Mouse (Mus musculus): ENCODE results near the gene Arl8a.

DNA sequence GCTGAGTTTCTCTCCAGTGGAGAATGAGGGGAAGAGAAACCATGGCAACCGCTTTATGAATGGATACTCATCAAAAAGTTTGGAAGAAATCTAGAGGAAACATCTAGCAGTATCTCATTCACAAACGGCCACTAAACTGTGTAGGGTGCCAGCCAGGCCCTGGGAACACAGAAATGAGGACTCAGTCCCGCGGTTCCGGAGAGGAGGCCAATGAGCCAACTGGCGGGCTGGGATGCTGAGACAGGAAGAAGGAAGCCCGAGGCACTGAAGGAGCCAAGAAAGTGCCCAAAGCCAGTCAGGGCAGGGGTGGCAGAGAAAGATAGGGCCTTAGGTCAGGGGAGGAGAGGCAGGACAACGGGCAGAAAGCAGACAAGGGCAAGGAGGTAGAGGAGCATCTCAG, 39.8 kb downstream of the Arl8a start:
- TF ChIP-seq POLR2A (IDR thresholded peaks at IDR 0.05; ENCODE audit: borderline replicate concordance, control insufficient read depth, low read depth, low read length) (no peak), CTCF (IDR thresholded peaks at IDR 0.05; ENCODE audit: control insufficient read depth, insufficient read depth, low read length) (no peak)

All from bone marrow, adult 2 months (tissue).